Mouse (Mus musculus) G1E (cell line): ENCODE data around the gene Atg101.

Experiments used
- CTCF ChIP-seq: IDR thresholded peaks from 2 replicates; pipeline ENCODE4 v1.5.1; 2012; ENCODE audit warnings: low read depth, low read length, inconsistent platforms, mixed read lengths
- POLR2AphosphoS5 ChIP-seq: IDR thresholded peaks from 2 replicates; pipeline ENCODE4 v1.6.1; 2012; ENCODE audit warnings: low read depth, low read length, inconsistent platforms; ENCODE audit not compliant: insufficient replicate concordance
- TAL1 ChIP-seq: conservative IDR thresholded peaks from 2 replicates; pipeline ENCODE4 v1.6.1; 2012; ENCODE audit warnings: low read depth, low read length, inconsistent platforms, mixed read lengths

DNA sequence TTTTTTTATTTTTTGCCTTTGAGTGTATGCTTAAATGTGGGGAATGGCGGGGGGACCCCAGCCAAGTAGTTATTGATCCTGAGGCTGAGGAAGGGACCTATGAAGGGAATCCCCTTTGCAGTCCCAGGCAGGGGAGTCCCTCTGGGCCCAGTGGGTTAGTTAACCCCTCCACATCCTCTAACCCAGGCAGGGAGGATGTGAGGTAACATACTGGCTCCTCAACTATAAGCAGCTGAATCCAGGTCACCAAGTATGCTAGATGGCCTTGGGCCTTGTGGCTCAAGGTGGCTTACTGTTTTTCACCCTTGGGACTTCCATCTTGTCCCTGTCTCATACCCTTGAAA lies 36.9 kb upstream of the Atg101 start:
- TF ChIP-seq CTCF, result no peak
- no peak for TF ChIP-seq TAL1
- no peak for TF ChIP-seq POLR2AphosphoS5
